Mouse (Mus musculus): ENCODE data around the gene Setd4. TPM values are rescaled to one million over a fixed set of nuclear protein-coding genes. Genes with fewer than 3 reads are reported as not detected.

Gene Setd4
- polyA plus RNA-seq, 1 experiment from 2014 or later: 23.6 TPM

- H3K27me3 ChIP-seq: no peaks in the 10 kb centered on the region
- no peaks in the 10 kb centered on the region for H3K36me3 ChIP-seq
- H3K4me1 ChIP-seq: peaks cover 12% of the 10 kb centered on the region
- no peaks in the 10 kb centered on the region for H3K9me3 ChIP-seq
- H3K27ac ChIP-seq: no peak overlapping the region
- ATAC-seq (ENCODE audit: insufficient number of reproducible peaks, insufficient read depth, low FRiP score, low TSS enrichment, low read depth): no peak
- WGBS: 77% methylated on average over 6 of the region's 6 CpGs
- H3K4me3 ChIP-seq: no peak overlapping the region
- H3K9ac ChIP-seq: no peak overlapping the region
- no peak overlapping the region for H3K4me2 ChIP-seq
These were observed 68.6 kb downstream of the Setd4 start for GRCm38 (mm10) chr16:93535151-93535853.

Other genes with a start within 250 kb of the Setd4 start
- 122 and 126 TPM in 2 replicates for gene Cbr1, start 1.8 kb upstream of the Setd4 start, polyA plus RNA-seq (2015; fragmentation: Nextera tagmentation; extraction: Ambion mirVana)
- gene Gm5678, start 24.0 kb upstream of the Setd4 start, polyA plus RNA-seq (2015; fragmentation: Nextera tagmentation; extraction: Ambion mirVana): 0.29 TPM in 1 of 2 replicates, not detected in the other
- gene Cbr3, start 79.2 kb upstream of the Setd4 start, polyA plus RNA-seq (2015; fragmentation: Nextera tagmentation; extraction: Ambion mirVana): 8.1 and 9.9 TPM in 2 replicates
- 11.8 and 16.4 TPM in 2 replicates for gene Dop1b, start 107.8 kb upstream of the Setd4 start, polyA plus RNA-seq (2015; fragmentation: Nextera tagmentation; extraction: Ambion mirVana)
- gene Morc3, start 228.1 kb upstream of the Setd4 start, polyA plus RNA-seq (2015; fragmentation: Nextera tagmentation; extraction: Ambion mirVana): 32.9 and 42.8 TPM in 2 replicates

All from embryonic facial prominence, embryonic 13.5 days (tissue).